Mouse (Mus musculus) small intestine, adult 2 months (tissue): ENCODE measurements at regions not wholly inside any gene's neighbourhood (a gene's known extent, or its start where the extent isn't known, plus 50 kb on each side); places are given as distances from the start of the nearest gene placed in this dataset.
A peak's percentile ranks its signal among the peaks of the same experiment; 100 is the strongest.

Experiments used
- H3K27ac ChIP-seq: fragments of 200-500 bp; 2 replicates; pipeline ENCODE4 v1.5.1; 2012; ENCODE audit warnings: low read depth, low read length, control low read depth, inconsistent platforms; ENCODE audit not compliant: insufficient read depth
- H3K27me3 ChIP-seq: fragments of 200-500 bp; 2 replicates; pipeline ENCODE4 v1.6.1; 2012; ENCODE audit warnings: mild to moderate bottlenecking, moderate library complexity, low read length, inconsistent platforms; ENCODE audit not compliant: control insufficient read depth, insufficient read depth
- H3K36me3 ChIP-seq: fragments of 200-500 bp; 2 replicates; pipeline ENCODE4 v1.6.1; 2012; ENCODE audit warnings: mild to moderate bottlenecking, low read length, control low read depth, inconsistent platforms; ENCODE audit not compliant: control insufficient read depth, insufficient read depth
- H3K4me1 ChIP-seq: fragments of 200-500 bp; 2 replicates; pipeline ENCODE4 v1.6.1; 2012; ENCODE audit warnings: low read length, inconsistent platforms, mixed read lengths; ENCODE audit not compliant: control insufficient read depth, insufficient read depth, insufficient read length
- H3K4me3 ChIP-seq: fragments of 200-500 bp; 2 replicates; pipeline ENCODE4 v1.5.1; 2012; ENCODE audit warnings: low read depth, mild to moderate bottlenecking, control low read depth, inconsistent platforms, low read length, moderate library complexity
- CTCF ChIP-seq: fragments of 200-500 bp; IDR thresholded peaks from 2 replicates; pipeline ENCODE4 v1.5.1; 2012; ENCODE audit warnings: low read depth, mild to moderate bottlenecking, control low read depth, inconsistent platforms, low read length, moderate library complexity, mixed read lengths; ENCODE audit not compliant: insufficient replicate concordance, insufficient read length; ENCODE audit errors: extremely low read depth
- POLR2A ChIP-seq: fragments of 200-500 bp; IDR thresholded peaks from 2 replicates; pipeline ENCODE4 v1.6.1; 2012; ENCODE audit warnings: low read depth, mild to moderate bottlenecking, control low read depth, inconsistent platforms, low read length, moderate library complexity
- WGBS: fragments of 180-500 bp; shearing (Covaris S2); methylation state at CpG from one replicate; pipeline ENCODE4 v1.1.7; 2018; 5-methylcytosine and 5-hydroxymethylcytosine counted together

- TF ChIP-seq CTCF (no peak), POLR2A (no peak)
- no peaks in the 10 kb centered on the region for H3K4me1 ChIP-seq
- H3K27ac ChIP-seq: no peak overlapping the region
- H3K4me3 ChIP-seq: no peak overlapping the region
- 31% methylated on average over 1 of the region's 1 CpGs for WGBS
- no peaks in the 10 kb centered on the region for H3K36me3 ChIP-seq
- no peaks in the 10 kb centered on the region for H3K27me3 ChIP-seq
Measured at GRCm38 (mm10) chr1:113550172-113550571, 1685.5 kb upstream of the Dsel start.

GRCm38 (mm10) chr1:113539981-113540380 is 1675.3 kb upstream of the Dsel start:
- Histone ChIP-seq H3K27me3 (no peaks in the 10 kb centered on the region), H3K36me3 (no peaks in the 10 kb centered on the region)

GRCm38 (mm10) chr1:113530553-113530952 is 1665.8 kb upstream of the Dsel start:
- TF ChIP-seq POLR2A (no peak), CTCF (no peak)
- Histone ChIP-seq H3K4me3 (no peak overlapping the region), H3K4me1 (no peaks in the 10 kb centered on the region), H3K27ac (no peak overlapping the region), H3K36me3 (no peaks in the 10 kb centered on the region), H3K27me3 (no peaks in the 10 kb centered on the region)
- WGBS: 84% methylated on average over 3 of the region's 3 CpGs

More at GRCm38 (mm10) chr1:113539981-113540380, 1675.3 kb upstream of the Dsel start:
- Histone ChIP-seq H3K27ac (no peak overlapping the region), H3K4me3 (no peak overlapping the region), H3K4me1 (no peaks in the 10 kb centered on the region)
- TF ChIP-seq POLR2A (no peak), CTCF (no peak)

GRCm38 (mm10) chr1:113495987-113496386 is 1631.3 kb upstream of the Dsel start:
- Histone ChIP-seq H3K27me3 (no peaks in the 10 kb centered on the region), H3K27ac (no peak overlapping the region), H3K36me3 (no peaks in the 10 kb centered on the region), H3K4me1 (no peaks in the 10 kb centered on the region), H3K4me3 (no peak overlapping the region)
- no peak for TF ChIP-seq CTCF
- TF ChIP-seq POLR2A: no peak
- WGBS: 34% methylated on average over 2 of the region's 2 CpGs

GRCm38 (mm10) chr1:113490243-113491003 is 1625.7 kb upstream of the Dsel start:
- no peaks in the 10 kb centered on the region for H3K36me3 ChIP-seq
- no peak for TF ChIP-seq CTCF
- no peak for TF ChIP-seq POLR2A
- 0 out of 2 replicates have a peak, but pooled peaks cover 3% of the 10 kb centered on the region for H3K4me1 ChIP-seq
- 40% methylated on average over 5 of the region's 5 CpGs for WGBS
- H3K27ac ChIP-seq: peak overlapping the region; percentile 84
- no peak overlapping the region for H3K4me3 ChIP-seq
- no peaks in the 10 kb centered on the region for H3K27me3 ChIP-seq

GRCm38 (mm10) chr1:113456538-113457273 is 1592.0 kb upstream of the Dsel start:
- Histone ChIP-seq H3K4me1 (no peaks in the 10 kb centered on the region), H3K4me3 (no peak overlapping the region), H3K36me3 (no peaks in the 10 kb centered on the region), H3K27ac (no peak overlapping the region), H3K27me3 (no peaks in the 10 kb centered on the region)
- WGBS: 77% methylated on average over 7 of the region's 7 CpGs
- TF ChIP-seq POLR2A (no peak), CTCF (no peak)

GRCm38 (mm10) chr1:113433701-113434100 is 1569.0 kb upstream of the Dsel start:
- H3K36me3 ChIP-seq: no peaks in the 10 kb centered on the region
- TF ChIP-seq CTCF (no peak), POLR2A (no peak)
- no peak overlapping the region for H3K4me3 ChIP-seq
- 70% methylated on average over 1 of the region's 1 CpGs for WGBS
- H3K27me3 ChIP-seq: no peaks in the 10 kb centered on the region
- no peaks in the 10 kb centered on the region for H3K4me1 ChIP-seq
- no peak overlapping the region for H3K27ac ChIP-seq
